Mouse (Mus musculus) adrenal gland, adult 2 months (tissue): Measurements from ENCODE around the gene Tcirg1. TPM values are rescaled to one million over a fixed set of nuclear protein-coding genes. Genes with fewer than 3 reads are reported as not detected.
A peak's percentile ranks its signal among the peaks of the same experiment; 100 is the strongest.

Experiments used
- DNase-seq: peaks from one replicate; pipeline ENCODE4 v3.0.0; 2021
- long read RNA-seq: library from polyadenylated mRNA; stranded (forward); transcript quantifications from one replicate; pipeline ENCODE4 v2.0.0, GENCODE M21; 2021
- polyA plus RNA-seq: library from polyadenylated mRNA; depleted of rRNA; stranded (reverse); fragments of >200 nt; gene quantifications from 2 replicates; pipeline ENCODE4 v1.2.3, GENCODE M21; 2012; rRNA removed
- total RNA-seq, 2 experiments: library from RNA; stranded (reverse); gene quantifications; 2 replicates each; pipeline ENCODE4 v1.2.3; 2021

Tcirg1 gene
- total RNA-seq: 10 to 100 TPM; 63.5 to 84.6 TPM
- 181 and 204 TPM in 2 replicates for polyA plus RNA-seq
- long read RNA-seq, transcript Tcirg1-201 (20 exons, 2,688 nt): major isoform, 26 of 43 reads
- long read RNA-seq, partial matches to known transcripts: 7 of 43 reads
- long read RNA-seq, other reads (novel, unspliced or antisense): 10 of 43 reads

DNA sequence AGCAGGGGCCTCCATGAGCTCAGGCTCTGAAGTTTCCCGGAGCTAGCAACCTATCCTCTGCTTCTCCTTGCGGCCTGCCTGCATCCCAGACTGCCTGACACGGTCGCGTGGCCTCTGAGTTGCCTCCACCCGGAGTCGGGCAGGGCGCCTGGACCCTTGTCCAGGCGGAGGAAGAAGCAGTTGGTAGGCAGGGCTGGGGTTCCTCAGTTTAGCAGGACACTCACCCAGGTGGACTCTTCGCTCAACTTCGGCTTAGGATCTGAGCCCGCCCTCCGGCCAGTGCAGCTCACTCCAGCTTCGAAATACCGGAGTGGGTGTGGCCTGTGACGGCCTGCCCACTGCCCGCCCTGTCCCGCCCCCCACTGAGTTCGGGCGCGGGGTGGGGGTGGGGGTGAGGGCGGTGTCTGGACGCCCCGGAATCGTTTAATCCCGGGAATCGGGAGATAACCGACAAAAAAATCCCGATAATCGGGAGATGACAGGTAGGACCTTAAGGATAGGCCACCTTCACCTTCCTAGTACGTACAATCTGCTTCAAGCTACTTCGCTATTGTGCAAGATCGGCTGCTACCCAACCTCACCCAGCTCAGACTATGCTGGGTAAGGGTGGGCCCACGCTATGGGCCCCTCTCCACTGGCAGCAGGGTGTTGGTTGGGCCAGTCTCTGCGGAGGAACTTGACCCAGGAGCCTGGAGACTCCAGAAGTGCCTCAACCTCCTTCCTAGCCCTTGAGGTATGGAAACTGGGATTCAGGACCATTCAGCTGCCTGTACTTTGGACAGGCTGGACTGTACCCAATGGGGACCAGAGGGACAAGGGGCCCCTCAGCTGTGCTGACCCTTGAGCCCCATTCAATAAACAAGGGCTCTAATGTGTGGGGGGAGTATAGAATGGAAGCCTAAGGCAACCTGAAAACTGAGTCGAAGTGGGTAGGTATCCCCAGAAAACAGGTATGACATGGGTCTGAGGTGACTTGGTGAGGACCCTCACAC lies at the start of gene Tcirg1:
Tcirg1 (minus strand) TSS at position 339 of the 992 bp plus-strand sequence.
- peak; percentile 93 for DNase-seq

DNA sequence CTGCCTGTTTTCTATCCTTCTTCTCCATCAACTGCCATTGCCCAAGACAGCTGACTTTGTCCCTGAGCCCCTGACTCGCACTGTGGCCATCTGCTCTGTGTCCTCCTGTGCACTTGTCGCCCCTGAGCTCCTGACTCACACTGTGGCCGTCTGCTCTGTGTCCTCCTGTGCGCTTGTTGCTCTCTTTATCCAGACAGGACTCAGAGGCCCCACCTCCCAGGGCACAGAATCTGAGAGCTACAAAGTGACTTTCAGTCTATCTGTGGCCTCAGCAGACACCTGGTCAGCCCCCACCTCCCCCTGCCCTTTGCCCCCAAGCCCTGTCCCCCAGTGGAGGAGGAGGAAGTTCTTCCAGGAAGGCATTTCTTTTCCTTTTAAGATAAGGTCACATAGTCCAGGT lies 48.9 kb upstream of the Tcirg1 start:
- DNase-seq: no peak

DNA sequence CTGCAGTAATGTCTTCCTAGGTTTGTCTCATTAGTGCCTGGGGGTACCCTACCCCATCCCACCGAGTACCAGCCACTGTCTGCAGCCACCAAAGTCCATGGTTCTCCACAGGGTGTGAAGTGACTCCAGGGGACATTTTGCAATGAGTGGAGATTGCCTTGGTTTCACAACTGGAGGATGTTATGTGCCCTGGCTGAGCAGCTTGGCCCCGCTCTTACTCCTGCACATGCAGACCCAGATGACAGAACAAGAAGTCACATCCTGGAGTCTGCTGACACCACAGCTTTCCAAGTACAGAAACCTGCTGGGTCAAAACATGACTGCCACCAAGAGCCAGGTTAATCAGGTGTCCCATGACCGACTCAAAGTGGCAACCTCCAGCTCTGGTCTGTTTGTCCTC lies 48.1 kb upstream of the Tcirg1 start:
- no peak for DNase-seq

DNA sequence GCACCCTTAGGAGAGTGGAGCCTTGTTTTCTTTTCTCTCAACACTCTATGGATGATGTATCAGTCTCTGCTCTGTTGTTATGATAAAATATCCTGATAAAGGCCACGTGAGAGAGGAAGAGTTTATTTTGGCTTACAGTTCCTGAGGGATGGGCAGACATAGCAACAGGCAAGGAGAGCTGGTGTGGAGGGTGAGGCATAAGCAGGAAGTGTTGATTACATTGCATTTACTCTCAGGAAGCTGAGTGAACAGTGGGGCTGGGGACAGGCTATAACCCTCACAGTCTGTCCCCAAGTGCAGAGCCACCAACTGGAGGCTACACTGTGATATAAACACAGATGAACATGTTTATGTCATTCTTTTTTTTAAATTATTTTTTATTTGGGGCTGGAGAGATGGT lies 45.2 kb upstream of the Tcirg1 start:
- no peak for DNase-seq

DNA sequence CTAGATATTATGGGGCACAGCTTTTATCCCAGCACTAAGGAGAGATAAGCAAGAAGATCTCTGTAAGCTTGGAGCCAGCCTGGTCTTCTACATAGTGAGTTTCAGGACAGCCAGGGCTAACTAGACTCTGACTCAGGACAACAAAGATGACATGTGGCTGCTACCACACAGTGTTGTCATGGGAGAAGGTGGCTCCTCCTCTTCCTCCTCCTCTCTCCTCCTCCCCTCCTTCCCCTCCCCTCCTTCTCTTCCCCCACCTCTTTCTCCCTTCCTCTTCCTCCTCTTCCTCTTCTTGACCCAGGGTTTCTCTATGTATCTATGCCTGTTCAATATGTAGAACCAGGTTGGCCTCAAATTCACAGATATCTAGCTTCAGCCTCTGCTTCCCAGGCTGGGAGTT lies 44.5 kb upstream of the Tcirg1 start:
- DNase-seq: no peak

DNA sequence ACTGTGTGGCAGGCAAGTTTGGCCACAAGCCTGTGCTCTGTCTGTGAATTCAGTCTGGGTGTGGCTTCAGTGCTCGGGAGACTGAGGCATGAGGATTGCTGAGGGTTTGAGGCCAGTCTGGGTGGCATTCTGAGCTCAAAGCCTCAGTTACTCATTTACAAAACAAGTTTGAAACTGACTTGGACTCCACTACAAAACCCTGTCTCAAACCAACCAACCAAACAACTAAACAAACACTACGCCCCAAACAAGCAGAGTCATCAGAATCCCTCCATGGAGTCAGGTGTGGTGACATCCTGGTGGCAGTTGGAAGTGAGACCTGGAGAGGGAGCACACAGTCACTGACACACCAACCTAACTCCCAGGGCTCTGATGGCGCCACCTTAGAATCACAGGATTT lies 43.4 kb upstream of the Tcirg1 start:
- no peak for DNase-seq

DNA sequence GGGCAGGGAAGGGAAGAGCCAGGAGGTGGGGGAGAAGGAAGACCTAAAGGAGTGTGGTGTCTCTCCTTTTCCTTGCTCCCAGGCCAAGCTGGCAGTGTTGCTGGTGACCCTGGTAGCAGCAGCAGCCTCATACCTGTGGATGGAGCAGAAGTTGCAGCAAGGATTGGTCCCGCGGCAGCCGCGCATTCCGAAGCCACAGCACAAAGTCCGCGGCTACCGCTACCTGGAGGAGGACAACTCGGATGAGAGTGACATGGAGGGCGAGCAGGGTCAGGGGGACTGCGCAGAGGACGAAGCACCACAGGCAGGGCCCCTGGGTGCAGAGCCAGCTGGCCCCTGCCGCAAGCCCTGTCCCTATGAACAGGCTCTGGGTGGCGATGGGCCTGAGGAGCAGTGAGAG lies 41.6 kb upstream of the Tcirg1 start:
- DNase-seq: no peak

DNA sequence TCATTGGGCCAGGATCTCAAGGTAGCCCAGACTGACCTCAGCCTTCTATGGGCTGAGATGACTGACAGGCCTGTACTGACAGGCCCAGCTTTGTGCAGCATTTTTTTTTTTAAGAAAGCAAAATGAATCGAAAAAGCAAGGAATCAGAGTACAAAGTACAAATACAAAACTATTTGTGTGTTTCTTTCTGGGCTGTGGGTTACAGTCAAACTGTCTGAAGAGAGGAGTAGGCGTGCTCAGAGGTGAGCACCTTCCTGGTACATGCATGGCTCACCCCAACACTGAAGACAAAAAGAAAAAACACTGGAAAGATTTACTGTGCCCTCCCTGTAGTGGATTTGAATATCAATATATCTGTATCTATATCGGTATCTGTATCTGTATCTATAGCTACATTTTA lies 40.9 kb upstream of the Tcirg1 start:
- no peak for DNase-seq

DNA sequence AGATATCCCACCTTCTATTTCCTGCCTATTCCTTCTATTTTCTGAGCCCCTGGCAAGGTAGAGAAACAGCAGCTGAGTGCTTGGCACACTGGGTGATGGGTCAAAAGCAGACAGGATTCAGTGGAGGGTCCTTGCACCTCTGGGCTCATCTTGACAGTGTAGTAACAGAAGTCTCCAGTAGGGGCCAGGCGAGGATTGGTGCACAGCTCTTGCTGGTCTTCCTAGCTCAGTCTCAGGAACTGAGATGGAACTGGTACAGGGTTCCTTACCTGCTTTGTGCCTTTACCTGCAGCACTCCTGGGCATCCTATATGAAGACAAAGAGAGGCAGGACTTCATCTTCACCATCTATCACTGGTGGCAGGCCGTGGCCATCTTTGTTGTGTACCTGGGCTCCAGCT lies 39.8 kb upstream of the Tcirg1 start:
- peak; percentile 60 for DNase-seq

DNA sequence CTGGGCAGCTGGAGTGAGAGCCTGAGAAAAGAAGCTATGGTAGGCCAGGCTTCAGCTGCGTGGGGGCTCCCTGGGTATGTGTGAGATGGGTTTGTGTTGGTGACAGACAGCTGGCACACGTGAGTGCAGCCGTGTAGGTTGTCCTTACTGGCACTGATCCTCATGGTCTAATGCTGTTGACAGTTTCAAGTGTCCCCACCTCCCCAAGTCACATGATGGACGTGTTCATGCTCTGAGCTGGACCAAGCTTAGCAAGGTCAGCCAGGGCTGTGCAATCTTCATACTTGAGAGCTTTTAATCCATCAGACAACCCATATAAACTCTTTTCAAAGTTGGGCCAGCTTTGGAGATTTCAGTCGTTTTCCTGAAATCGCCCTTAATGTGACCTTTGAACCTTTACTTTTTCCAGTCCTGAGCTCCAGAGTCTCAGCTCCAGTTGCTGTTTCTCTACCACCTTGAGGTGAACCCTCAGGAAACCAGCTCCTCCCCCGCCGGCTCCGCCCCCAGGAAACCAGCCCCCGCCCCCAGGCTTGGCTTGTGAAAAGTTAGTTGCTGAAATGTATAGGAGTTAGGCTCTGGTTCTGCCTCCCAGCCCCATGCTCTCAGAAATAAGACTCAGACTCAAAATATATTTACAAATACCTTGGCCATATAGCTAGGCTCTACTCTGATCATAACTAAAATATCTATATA lies 39.1 kb upstream of the Tcirg1 start:
- DNase-seq: peak; percentile 57

DNA sequence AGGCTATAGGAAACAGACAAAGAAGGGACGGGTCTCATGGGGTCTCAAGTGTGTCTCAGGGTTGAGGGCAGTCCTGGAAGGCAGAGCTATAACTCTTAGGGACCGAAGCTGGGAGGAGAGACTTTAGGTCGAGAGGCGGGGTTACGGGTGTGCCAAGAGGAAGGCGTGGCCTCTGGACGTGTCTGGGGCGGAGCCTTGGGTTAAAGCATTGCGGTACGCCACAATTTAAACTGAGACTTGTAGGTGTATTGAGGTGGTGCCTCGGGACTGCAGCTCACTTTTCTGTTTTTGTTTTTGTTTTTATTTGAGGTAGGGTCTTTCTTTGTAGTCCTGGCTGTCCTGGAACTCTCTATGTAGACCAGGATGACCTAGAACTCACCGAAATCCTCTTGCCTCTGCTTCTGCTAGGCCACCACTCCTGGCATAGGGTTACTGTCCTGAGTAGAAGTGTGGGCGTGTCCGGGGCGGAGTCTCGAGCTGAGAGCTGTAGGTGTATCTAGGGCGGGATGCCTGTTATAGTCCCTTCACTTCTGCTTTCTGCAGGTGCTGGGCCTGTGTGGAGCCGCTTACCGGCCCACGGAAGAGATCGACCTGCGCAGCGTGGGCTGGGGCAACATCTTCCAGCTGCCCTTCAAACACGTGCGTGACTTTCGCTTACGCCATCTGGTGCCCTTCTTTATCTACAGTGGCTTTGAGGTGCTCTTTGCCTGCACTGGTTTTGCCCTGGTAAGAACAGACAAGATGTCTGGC lies 36.2 kb upstream of the Tcirg1 start:
- no peak for DNase-seq

DNA sequence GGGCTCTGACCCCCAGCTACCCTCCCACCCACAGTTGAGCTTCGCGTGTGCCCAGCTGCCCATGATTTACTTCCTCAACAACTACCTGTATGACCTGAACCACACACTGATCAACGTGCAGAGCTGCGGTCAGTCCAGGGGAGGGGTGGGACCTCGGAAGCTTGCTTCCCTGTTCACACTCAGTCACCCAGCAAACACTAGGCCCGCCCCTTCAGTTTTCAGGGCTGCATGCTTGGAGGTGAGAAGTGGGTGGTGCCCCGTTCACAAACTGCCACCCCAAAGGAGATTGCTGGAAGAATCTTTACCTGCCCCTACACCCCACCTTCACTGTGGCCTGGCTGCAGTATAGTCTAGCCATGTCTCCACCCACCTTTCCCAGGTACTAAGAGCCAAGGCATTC lies 35.4 kb upstream of the Tcirg1 start:
- DNase-seq: no peak

DNA sequence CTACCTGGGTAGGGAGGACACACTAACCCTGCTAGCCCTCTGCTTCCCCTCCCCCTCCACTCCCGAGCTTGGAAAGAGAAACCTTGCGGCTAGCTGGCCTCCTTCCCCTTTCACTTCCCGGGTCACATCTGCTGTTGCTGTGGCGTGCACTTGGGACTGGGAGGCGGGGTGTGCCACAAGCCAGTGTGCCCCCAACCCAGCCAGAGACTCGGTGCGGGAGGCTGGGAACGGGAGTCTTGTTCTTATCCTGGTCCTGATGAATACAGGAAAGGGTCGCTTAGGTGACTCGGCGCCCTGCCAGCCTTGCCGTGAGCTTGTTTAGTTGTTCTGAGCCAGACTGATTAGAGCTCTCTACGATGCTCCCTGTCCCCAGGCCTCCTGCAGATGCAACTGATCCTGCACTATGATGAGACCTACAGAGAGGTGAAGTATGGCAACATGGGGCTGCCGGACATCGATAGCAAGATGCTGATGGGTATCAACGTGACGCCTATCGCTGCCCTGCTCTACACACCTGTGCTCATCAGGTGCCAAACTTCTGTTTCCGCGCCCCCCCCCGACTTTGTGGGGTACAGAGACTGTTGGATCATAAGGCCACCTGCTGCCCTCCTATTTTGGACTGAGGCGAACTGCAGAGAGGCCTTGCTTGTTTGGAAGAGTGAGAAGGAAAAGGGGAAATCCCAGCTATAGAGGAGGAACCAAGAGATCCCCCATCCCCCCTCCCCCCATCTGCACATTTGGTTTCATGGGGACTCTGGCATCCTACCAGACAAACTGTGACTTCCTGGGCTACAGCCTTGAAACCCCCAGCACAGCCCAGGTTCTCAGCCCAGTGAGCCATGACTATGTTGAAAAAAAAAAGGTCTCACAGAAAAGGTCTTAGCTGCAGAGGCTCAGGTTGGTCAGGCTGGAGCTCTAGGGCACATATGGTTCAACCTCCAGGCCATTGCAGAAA lies 29.2 kb upstream of the Tcirg1 start:
- DNase-seq: peak; percentile 79

DNA sequence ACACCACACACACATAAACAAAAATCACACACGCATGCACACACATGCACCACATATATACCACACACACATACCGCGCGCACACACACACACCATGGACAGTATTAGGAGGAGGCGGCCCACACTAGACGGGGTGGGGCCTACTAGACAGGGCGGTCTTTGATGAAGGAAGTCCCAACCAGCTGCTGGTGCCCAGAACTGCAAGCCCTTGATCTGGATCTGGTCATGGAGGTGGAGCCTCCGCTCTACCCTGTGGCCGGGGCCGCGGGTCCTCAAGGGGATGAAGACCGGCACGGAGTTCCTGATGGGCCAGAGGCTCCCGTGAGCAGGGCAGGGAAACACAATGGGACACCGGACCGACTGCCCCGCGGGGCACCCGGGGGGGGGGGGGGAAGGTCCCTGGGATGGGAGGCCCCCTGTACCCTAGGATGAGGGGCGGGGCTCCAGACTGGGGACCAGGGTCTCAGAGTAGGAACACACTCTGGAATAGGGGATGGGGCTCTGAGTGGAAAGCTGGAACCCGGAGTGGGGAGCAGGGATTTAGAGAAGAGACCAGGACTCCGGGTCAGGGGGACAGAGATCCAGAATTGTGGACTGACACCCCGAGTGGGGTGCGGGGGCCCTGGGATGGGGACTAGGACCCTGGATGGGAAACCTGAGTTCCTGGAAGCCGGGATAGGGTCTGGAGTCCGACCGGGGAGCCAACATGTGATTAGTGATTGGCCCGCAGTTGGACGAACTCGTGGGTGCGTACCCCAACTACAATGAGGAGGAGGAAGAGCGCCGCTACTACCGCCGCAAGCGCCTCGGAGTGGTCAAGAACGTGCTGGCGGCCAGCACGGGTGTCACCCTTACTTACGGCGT lies 28.3 kb upstream of the Tcirg1 start, which contains the start of gene Unc93b1:
Unc93b1 (plus strand) TSS at position 155 of the 864 bp plus-strand sequence.
- DNase-seq: peak; percentile 92

DNA sequence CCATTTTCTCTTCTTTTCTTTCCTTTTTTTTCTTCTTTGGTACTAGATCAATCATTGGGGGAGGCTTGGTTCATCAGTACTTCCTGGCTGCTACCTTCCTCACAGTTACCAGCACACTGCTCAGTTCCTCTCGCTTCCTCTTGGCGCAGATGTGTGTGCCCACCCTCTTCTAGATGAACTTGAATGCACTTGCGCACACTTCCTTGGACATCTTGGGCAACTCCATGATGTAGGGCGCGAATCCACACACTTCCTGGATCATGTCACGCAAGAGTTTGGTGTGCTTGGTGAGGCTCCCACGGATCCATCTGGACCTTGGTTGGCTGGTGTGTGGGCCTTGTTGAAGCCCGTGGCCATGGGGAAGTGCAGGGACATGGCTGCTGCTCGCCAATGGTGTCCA lies 24.8 kb upstream of the Tcirg1 start:
- no peak for DNase-seq

DNA sequence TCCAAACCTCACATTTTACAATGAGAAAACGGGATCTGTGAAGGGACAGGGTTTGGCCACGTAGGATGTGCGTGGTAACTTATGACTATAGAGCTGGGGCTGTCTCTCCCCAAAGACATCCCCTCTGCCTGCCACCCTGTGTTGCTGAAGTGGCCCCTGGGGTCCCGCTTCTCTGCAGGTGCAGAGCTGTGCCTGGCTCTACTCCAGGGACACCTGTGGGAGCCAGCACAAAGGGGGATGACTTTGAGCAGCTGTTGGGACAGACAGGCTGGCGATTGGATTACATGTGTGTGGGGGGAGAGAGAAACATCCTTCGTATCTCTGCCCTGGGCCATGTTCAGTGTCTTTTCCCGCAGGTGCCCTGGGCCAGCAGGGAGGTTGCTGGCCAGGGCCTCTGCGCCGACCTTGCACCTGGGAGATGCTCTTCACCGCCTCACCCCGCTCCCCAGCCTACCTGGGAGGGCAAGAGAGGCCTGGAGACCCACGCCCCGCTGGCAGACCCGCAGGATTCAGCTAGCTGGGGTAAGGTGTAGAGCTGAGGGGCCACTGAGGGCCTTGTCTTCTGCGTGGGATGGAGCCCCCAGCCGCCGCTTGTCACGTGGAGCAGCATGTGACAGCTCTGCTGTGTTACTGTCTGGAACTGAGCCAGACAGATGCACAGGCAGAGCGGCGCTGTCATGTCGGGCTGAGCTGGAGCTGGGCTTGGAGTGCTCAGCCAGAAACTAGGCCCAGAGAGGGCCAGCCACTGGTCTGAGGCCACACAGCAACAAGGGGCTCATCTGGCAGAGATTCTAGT lies 23.5 kb upstream of the Tcirg1 start:
- DNase-seq: no peak

DNA sequence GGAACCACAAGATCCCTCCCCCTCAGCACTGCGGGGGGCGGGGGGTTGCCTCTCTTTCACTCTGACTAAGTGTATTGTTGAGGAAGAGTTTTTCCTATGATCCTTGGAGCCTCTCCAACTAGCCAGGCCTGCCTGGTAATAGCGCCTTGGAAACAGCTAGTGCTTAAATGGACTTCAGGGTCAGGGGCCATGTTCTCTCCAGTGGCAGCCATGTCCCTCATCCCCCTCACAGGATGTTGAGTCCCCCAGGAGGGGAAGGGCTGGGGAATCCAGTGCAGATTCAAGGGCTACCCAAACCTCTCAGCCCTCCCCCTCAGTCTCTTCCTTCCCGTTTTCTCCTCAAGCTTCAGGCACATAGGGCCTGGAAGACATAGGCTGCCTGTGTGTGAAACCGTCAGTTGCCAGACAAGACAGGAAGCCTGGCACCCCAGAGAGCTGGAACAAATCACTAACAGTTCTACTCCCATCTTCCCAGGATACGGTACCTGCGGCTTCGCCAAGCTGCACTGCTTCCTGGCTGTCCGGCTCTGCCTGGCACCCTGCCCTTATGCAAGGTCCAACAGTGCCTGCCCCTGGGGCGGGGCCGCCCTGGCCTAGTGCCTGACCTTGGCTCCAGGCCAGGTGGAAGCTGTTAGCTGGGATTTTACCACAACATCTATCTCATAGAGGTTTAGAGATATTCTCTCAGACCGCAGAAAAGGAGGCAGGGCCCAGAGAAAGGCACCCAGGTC lies 22.4 kb upstream of the Tcirg1 start, which contains the start of gene Aldh3b1:
Aldh3b1 (minus strand) TSS at position 598 of the 731 bp plus-strand sequence.
- DNase-seq: peak; percentile 98

DNA sequence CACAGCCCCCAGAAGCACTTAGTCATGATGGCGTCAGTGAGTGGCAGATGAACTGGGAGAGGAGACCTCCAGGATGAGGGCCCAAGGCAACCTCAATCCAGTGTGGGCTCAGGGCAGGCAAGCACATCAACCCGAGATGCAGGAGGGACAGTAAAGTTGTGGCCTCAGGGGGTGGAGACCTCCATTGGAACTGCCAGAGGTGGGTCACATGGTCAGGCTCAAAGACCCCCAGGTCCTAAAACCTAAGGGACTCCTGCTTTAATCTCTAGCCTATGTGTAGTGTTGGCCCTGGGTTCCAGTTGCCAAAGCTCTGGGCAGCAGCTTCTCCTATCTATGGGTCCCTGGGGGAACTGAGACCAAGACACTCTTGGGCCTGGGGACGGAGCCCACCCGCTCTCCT lies 21.8 kb upstream of the Tcirg1 start:
- no peak for DNase-seq
